ENCODE assay signal across 8 mouse cellular contexts in the genomic region with DNA sequence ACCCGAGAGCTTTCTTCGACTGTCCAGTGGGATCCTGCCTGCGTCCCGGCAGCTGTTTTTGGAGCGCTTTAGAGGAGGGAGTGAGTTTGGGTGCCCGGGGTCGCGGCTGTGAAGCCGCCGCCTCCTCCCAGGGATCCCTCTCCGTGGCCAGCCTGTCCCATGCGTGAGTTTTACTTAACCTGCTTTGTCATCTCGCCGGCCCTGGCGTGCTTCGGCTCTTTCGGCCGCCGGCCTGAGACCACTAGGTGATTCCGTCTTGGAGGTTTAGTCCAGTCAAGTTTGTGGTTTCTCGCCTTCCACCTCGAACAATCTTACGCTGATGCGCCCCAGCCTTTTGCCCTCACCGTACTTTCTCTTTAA. TPM values are rescaled to one million over a fixed set of nuclear protein-coding genes. Genes with fewer than 3 reads are reported as not detected.
DNase-seq lines count a peak whose midpoint lies in the region; ATAC-seq and TF ChIP-seq lines count a peak whose summit lies in the region.

No protein-coding gene starts in this region.

- H3K4me1 ChIP-seq in lung, embryonic 14.5 days (ENCODE audit: insufficient read depth), result no peaks in the 10 kb centered on the region
- H3K4me1 ChIP-seq in embryonic fibroblast, embryonic 13.5 days (ENCODE audit: control insufficient read depth, insufficient read depth, low read length), result peaks cover 4% of the 10 kb centered on the region
- H3K4me1 ChIP-seq in limb, embryonic 13.5 days, result peaks cover 15% of the 10 kb centered on the region
- H3K4me1 ChIP-seq in small intestine, adult 2 months (ENCODE audit: control insufficient read depth, insufficient read depth, insufficient read length, low read length), result no peaks in the 10 kb centered on the region

- no peaks in the 10 kb centered on the region for H3K27me3 ChIP-seq in lung, embryonic 14.5 days (ENCODE audit: insufficient read depth, low read length)
- peaks cover 9% of the 10 kb centered on the region; the same call in 1 of the 2 replicates for H3K27me3 ChIP-seq in limb, embryonic 13.5 days
- 0 out of 2 replicates have a peak, but pooled peaks cover 7% of the 10 kb centered on the region for H3K27me3 ChIP-seq in small intestine, adult 2 months (ENCODE audit: control insufficient read depth, insufficient read depth, low read length)

- peak overlapping the region; percentile 83 for H3K27ac ChIP-seq in lung, embryonic 14.5 days (ENCODE audit: low read depth)
- H3K27ac ChIP-seq in embryonic fibroblast, embryonic 13.5 days (ENCODE audit: insufficient read depth, low read length), result peak overlapping the region; percentile 37
- H3K27ac ChIP-seq in limb, embryonic 13.5 days, result peak overlapping the region; percentile 79
- peak overlapping the region; percentile 9 for H3K27ac ChIP-seq in small intestine, adult 2 months (ENCODE audit: insufficient read depth, low read depth, low read length)

- WGBS in lung, embryonic 14.5 days, result under 1% methylated on average over 25 of the region's 25 CpGs
- 0% methylated on average over 25 of the region's 25 CpGs for WGBS in limb, embryonic 13.5 days
- WGBS in small intestine, adult 2 months, result under 1% methylated on average over 25 of the region's 25 CpGs

- TF ChIP-seq POLR2A in embryonic fibroblast, embryonic 13.5 days (IDR thresholded peaks at IDR 0.05; ENCODE audit: low read depth, low read length), result no peak
- TF ChIP-seq POLR2A in small intestine, adult 2 months (IDR thresholded peaks at IDR 0.05; ENCODE audit: low read depth, low read length), result no peak

- peak overlapping the region; percentile 92 for H3K9ac ChIP-seq in lung, embryonic 14.5 days
- H3K9ac ChIP-seq in limb, embryonic 13.5 days, result peak overlapping the region; percentile 97

- ATAC-seq in lung, embryonic 14.5 days (ENCODE audit: insufficient read depth), result no peak; the same call in 1 of the 2 replicates
- ATAC-seq in limb, embryonic 13.5 days (ENCODE audit: low FRiP score, low read depth), result peak; percentile 43

- TF ChIP-seq CTCF in lung, embryonic 14.5 days (IDR thresholded peaks at IDR 0.05; ENCODE audit: low read depth), result no peak
- TF ChIP-seq CTCF in embryonic fibroblast, embryonic 13.5 days (IDR thresholded peaks at IDR 0.05; ENCODE audit: borderline replicate concordance, insufficient read depth, low read length), result no peak
- no peak for TF ChIP-seq CTCF in small intestine, adult 2 months (IDR thresholded peaks at IDR 0.05; ENCODE audit: extremely low read depth, insufficient read length, insufficient replicate concordance, low read depth, low read length)

- DNase-seq in lung, embryonic 14.5 days, result no peak
- DNase-seq in lung, postnatal 10 days, result no peak
- no peak for DNase-seq in kidney, postnatal 4 days
- no peak for DNase-seq in cerebellum, postnatal 10 days
- DNase-seq in cerebellum, adult 11 months, result no peak

- H3K4me3 ChIP-seq in lung, embryonic 14.5 days (ENCODE audit: low read depth, low read length), result peak overlapping the region; percentile 85
- peak overlapping the region; percentile 97 for H3K4me3 ChIP-seq in embryonic fibroblast, embryonic 13.5 days (ENCODE audit: insufficient read depth, low read length)
- peak overlapping the region; percentile 93 for H3K4me3 ChIP-seq in limb, embryonic 13.5 days
- H3K4me3 ChIP-seq in small intestine, adult 2 months (ENCODE audit: low read depth, low read length), result peak overlapping the region; percentile 68

- H3K4me2 ChIP-seq in lung, embryonic 14.5 days, result peak overlapping the region; percentile 58
- H3K4me2 ChIP-seq in limb, embryonic 13.5 days (replicated peaks), result peak overlapping the region; percentile 68

- H3K9me3 ChIP-seq in lung, embryonic 14.5 days (ENCODE audit: low read depth, low read length), result no peaks in the 10 kb centered on the region
- no peaks in the 10 kb centered on the region for H3K9me3 ChIP-seq in limb, embryonic 13.5 days

- H3K36me3 ChIP-seq in lung, embryonic 14.5 days (ENCODE audit: insufficient read depth), result peaks cover 36% of the 10 kb centered on the region
- H3K36me3 ChIP-seq in limb, embryonic 13.5 days, result peaks cover 31% of the 10 kb centered on the region
- H3K36me3 ChIP-seq in small intestine, adult 2 months (ENCODE audit: control insufficient read depth, insufficient read depth, low read length), result peaks cover 6% of the 10 kb centered on the region; the same call in 1 of the 2 replicates

RNA-seq across cellular contexts. Expression of a gene that starts 4.5 kb away (rescaled TPM):
- polyA plus RNA-seq in lung, embryonic 14.5 days (2014; fragmentation: Nextera tagmentation; extraction: Ambion mirVana), result 117 and 128 TPM in 2 replicates
- polyA plus RNA-seq in embryonic fibroblast, embryonic 13.5 days (2011; ENCODE audit: insufficient read length, low read depth, missing spikeins), result 127 and 143 TPM in 2 replicates
- 151 and 160 TPM in 2 replicates for polyA plus RNA-seq in limb, embryonic 13.5 days (2015; fragmentation: Nextera tagmentation; extraction: Ambion mirVana)
- polyA plus RNA-seq in small intestine, adult 2 months (2012; rRNA removed), result 20.5 and 29.2 TPM in 2 replicates

RNA-seq across cellular contexts. Expression of a gene that starts 12.9 kb away (rescaled TPM):
- polyA plus RNA-seq in lung, embryonic 14.5 days (2014; fragmentation: Nextera tagmentation; extraction: Ambion mirVana), result 61.2 and 63.4 TPM in 2 replicates
- polyA plus RNA-seq in embryonic fibroblast, embryonic 13.5 days (2011; ENCODE audit: insufficient read length, low read depth, missing spikeins), result 64.5 and 67.0 TPM in 2 replicates
- polyA plus RNA-seq in limb, embryonic 13.5 days (2015; fragmentation: Nextera tagmentation; extraction: Ambion mirVana), result 78.7 and 79.7 TPM in 2 replicates
- 2.7 and 6.5 TPM in 2 replicates for polyA plus RNA-seq in small intestine, adult 2 months (2012; rRNA removed)

RNA-seq across cellular contexts. Expression of a gene that starts 40.5 kb away (rescaled TPM):
- 23.1 and 25.1 TPM in 2 replicates for polyA plus RNA-seq in lung, embryonic 14.5 days (2014; fragmentation: Nextera tagmentation; extraction: Ambion mirVana)
- 29.0 and 38.0 TPM in 2 replicates for polyA plus RNA-seq in embryonic fibroblast, embryonic 13.5 days (2011; ENCODE audit: insufficient read length, low read depth, missing spikeins)
- 28.4 and 30.8 TPM in 2 replicates for polyA plus RNA-seq in limb, embryonic 13.5 days (2015; fragmentation: Nextera tagmentation; extraction: Ambion mirVana)
- 14.0 and 24.4 TPM in 2 replicates for polyA plus RNA-seq in small intestine, adult 2 months (2012; rRNA removed)

Comparison
In these comparisons a context has a peak if more than half of its experiments do, and no peak if none do; other contexts are left out.
1. H3K27ac ChIP-seq: peak in every context shown above with its lines; median percentile 83 in lung, embryonic 14.5 days; 79 in limb, embryonic 13.5 days; 37 in embryonic fibroblast, embryonic 13.5 days; 9 in small intestine, adult 2 months.